Mouse (Mus musculus): ENCODE measurements around the gene Gm21970.

The Gm21970 gene

DNA sequence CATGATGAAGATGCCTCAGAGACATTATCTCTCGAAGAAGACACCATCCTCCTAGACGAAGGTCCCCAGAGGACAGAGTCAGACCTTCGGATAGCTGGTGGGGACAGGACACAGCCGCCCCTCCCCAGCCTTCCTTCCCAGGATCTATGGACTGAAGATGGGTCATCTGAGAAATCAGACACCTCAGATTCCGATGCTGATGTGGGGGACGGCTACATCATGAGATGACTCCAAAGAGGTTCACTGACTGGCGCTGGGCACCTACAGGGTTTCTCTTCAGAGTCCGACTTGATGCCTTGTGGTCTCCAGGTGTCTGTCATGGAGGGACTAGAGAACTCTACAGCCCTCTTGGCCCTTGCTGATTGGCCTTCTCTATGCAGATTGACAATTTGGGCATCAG, 12.7 kb downstream of the Gm21970 start:
- 93% methylated on average over 8 of the region's 8 CpGs for WGBS

DNA sequence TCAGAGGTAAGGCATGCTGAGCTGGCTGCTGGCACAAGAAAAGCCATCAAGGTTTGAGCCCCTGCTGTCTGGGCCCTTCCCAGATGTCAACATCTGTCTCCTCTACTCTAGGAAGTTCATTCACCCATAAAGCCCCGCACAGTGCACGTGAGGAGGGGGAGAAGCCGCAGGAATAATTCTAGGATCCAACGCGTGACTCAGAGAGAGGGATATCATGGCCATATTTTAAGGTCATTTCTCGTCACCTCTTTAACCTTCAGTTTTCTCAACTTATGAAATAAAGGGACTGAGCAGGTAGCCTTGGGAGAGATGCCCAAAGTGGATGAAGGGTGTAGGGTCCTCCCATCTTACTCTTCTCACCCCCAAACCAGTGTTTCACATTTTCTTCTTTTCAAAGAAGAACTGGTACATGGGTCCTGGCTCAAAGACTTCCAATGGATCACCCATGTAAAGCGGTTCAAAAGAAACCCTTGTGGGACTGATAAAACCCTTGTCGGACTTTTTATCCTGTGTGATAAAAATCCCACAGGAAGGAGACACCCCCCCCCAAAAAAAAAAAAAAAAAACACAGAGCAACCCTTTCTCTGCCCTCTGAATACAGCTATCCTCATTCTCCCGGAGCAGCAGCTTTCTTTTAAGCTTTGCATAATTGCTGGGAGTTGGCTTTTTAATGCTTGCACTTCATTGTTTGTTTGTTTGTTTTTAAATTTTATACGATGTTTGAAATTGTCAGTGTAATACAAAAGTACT, 13.5 kb downstream of the Gm21970 start:
- 77% methylated on average over 10 of the region's 10 CpGs for WGBS

DNA sequence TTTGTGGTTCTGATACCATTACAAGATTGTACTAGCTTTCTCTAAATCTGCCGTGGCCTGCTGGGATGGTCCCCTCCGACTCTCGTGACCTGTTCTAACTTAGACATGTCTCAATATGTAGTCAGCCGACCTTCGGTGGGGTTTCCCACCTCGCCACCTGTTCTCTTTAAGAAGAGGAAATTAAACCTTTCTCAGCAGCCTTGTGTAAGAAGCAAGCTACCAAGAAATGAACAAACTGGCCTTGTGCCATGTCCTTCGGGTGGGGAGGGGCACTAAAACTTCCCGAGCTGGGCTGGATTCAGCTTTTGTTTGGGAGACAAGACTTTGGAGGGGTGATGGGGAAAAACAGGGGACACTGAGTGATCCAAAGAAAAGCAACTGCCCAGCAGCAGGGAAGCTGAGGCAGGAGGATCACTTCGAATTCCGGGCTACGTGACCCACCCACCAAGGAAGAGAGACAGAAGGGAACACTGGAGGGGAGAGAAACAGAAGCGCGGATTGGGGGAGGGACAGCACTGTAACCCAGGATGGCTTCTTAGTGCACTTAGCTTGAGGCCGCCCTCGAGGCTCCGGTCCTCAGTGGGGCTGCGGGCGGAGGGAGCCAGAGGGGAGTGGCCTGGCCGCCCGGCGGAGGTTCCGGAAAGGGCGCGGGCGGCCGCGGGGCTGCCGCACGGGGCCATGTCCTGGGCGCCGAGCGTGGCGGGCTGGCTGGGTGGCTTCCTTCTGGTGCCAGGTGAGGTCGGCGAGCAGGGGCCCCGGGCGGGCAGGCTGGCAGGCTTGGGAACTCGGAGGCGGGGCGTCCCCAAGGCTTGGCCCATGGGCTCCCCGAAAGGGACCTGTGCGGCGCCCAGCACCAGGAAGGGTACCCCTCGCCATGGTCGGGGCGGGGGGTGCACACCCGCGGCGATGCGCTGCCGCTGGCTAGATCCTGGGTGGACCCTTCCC, 14.4 kb downstream of the Gm21970 start, which contains the start of gene Il10rb:
TSS of gene Il10rb (plus strand) at position 525 of the 945 bp plus-strand sequence.
- WGBS, result 3% methylated on average over 51 of the region's 51 CpGs

DNA sequence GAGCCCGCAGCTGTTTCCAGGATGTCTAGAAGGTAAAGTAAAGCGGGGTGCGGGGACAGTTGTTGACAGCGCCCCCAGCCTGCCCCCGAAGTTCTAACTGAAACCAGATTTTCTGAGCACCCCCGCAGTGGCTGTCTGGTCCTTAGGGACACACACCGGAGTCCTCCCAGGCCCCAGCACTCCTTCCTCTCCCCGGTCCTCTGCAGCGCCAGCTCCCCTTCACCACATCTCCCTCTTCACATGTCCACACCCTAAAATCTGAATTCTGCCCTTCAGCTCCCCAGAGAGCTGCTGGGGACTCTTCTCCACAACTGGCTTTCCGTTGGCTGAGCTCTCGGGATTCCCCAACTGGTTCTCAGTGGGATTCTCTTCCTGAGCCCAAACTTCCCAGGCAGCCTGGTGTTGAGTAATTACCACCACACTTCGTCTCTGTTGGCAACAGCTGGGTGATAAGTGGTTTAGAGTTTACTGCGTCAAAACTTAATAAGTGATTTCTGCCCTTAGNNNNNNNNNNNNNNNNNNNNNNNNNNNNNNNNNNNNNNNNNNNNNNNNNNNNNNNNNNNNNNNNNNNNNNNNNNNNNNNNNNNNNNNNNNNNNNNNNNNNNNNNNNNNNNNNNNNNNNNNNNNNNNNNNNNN, 15.2 kb downstream of the Gm21970 start:
- WGBS, result 4% methylated on average over 13 of the region's 13 CpGs

DNA sequence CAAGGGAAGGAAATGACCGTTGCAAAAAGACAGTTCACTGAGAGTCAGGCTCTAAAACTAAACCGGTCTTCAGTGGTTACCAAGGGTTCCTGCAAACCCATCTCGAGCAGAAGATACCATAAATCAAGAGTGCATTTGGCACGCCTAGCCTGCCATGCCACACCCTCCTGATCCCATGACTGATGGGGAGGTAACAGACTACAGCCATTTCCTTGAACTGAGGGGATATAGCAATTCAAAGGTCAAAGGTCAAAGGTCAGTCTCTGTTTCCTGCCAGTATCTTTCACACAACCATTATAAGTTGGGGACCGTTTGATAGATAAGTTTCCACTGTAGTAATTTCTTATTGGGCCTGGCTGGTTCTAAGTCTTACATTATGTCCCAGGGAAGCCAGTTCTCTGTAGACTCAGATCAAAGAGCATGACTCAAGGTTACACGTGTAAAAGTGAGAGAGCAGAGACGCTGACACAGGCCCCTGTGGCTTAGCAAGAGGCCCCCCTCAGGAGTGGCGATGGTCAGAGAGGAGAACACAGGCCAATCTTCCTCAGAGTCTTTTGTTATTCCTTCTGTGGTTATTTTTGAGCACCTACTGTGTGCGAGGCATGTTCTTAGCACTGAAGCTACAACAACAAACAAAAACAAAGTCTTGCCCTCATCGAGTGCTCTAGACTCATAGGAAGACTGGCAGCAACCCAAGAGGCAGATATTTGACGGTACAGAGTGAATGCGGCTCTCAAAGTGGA, 21.8 kb downstream of the Gm21970 start:
- 66% methylated on average over 12 of the region's 12 CpGs for WGBS

DNA sequence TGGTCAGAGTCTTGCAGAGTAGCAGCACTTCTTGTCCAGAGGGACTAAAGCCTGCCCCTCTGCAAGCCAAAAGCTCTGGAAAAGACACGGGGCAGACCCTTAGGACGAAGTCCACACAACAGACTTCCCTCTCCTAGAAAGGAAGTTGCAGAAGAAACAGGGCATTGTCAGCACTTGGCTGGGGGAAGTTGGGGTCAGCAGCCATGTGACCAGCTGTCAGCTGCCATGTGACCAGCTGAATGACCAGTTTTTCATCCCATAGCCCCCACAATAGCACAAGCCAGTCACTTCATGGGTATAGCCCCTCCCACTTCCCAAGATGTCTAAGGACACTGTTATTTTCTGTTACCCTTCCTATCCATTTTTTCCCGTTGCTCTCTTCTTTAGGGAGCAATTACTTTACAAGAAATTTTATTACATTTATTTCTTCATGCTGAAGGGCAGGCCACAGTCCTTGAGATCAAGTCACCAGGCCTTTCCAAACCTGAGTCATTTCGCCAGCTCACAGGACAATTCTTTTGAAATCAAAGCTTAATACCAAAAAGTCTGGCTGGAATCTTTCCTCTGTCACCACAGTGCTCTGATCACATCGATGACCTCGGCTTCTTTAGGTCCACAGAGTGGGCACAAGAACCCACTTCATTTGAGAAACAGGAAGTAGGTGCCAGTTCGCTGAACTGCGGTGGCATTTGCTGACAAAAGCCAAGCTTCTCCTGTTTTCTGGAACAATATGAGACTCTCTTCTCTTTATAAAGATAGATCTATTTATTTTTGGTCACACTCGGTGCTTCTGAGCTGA, 24.1 kb downstream of the Gm21970 start:
- WGBS, result 75% methylated on average over 9 of the region's 9 CpGs

DNA sequence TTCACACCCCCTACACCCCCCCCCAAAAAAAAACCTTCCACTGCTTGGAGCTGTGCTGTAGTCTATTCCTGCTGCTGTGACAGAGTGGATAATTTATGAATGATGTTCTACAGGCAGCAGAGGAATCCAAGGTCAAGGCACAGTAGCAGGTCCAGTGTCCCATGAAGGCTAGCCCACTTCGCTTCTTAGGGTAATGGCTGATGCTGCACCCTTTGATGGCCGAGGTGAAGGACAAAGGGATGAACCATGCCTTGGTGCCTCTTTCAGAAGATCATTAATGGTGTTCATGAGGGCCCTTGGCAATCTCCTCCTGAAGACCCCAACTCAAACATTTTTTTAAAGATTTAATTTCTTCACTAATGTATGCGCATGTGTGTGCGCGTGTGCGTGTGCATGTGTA, 24.8 kb downstream of the Gm21970 start:
- WGBS, result 96% methylated on average over 6 of the region's 6 CpGs

DNA sequence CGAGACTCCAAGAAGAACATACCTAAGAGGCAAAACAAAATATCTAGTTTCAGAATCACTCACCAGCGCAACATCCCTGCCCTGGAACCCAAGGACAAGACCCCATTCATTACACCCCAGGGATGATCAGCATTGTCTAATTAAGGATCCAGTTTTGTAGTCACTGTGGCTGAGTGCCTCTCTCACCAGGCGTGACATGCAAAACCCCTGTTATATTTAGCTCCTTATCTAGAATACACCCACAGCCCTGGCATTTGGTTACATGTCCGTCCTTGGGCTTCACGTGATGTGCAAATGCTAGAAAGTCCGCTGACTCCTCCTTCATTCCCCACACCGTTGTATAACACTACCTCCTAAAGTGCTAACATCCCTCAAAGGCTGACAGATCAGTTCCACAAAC, 25.4 kb downstream of the Gm21970 start:
- WGBS, result 77% methylated on average over 7 of the region's 7 CpGs

DNA sequence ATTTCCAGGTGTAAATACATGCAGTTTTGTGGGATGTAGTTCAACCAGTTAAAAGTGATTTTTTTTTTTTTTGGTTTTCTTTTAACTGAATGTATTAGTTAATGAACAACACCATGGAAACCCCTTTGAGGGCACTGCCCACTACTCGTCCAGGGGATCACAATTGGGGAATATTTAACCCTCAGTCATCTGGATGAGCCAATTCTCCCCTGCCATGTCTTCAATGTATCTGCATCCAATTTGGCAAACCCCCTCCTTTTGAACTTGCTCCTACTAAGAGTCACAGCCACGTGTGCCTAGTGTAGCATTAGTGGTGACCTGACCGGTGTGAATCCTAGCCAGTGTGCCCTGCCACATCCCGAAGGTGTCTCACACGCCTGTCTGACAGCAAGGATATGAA, 27.0 kb downstream of the Gm21970 start:
- 85% methylated on average over 5 of the region's 5 CpGs for WGBS

DNA sequence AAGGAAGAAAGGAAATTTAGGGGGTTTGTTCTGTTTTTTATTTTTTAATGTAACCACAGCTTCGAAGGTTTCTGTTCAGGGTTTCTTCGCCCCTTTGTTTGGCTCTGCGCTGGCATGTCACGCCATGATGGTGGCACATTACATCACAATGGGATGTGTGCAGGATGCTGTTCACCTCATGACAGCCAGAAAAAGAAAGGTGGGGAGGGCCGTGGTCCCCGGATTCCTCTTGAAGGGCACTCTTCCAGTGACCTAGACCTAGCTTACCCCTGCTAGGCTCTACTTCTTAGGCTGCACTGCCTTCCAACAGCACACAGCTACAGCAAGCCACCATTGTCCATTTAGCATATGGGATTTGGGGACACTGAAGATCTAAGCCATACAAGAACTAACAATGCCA, 34.3 kb downstream of the Gm21970 start:
- WGBS, result 83% methylated on average over 6 of the region's 6 CpGs

DNA sequence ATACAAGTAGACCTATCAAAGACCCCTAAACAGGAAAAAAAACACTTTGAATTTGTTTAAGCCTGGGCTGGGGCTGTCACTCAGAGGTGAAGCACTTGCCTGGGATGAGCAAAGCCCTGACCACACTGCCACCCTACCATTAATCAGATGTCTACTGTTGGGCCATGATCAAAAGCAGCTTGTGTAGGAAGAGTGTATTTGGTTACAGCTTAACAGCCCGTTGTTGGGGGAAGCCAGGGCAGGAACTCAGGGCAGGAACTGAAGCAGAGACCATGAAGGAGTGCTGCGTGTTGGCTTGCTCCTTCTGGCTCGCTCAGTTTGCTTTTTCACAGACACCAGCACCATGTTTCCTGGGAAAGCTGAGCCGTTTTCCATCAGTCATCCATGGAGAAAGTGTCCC, 35.1 kb downstream of the Gm21970 start:
- 89% methylated on average over 4 of the region's 4 CpGs for WGBS

DNA sequence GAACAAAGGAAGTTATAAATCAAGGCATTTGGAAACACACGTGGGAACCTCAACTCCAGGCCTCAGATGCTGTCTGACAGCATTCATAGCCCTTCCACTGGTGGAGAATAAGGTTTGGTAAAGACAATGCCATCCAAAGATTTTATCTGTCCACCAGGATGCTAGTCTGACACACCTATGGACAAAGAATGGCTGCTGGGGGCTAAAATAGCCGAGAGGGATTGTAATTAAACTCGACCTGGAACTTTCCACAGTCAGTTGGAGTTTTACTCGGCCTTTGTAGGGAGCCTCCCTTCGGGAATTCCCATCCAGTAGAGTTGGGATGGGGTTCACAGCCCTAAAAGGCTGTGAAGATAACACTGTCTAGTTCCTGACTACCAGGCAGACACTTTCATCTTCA, 35.9 kb downstream of the Gm21970 start:
- WGBS, result 72% methylated on average over 5 of the region's 5 CpGs

DNA sequence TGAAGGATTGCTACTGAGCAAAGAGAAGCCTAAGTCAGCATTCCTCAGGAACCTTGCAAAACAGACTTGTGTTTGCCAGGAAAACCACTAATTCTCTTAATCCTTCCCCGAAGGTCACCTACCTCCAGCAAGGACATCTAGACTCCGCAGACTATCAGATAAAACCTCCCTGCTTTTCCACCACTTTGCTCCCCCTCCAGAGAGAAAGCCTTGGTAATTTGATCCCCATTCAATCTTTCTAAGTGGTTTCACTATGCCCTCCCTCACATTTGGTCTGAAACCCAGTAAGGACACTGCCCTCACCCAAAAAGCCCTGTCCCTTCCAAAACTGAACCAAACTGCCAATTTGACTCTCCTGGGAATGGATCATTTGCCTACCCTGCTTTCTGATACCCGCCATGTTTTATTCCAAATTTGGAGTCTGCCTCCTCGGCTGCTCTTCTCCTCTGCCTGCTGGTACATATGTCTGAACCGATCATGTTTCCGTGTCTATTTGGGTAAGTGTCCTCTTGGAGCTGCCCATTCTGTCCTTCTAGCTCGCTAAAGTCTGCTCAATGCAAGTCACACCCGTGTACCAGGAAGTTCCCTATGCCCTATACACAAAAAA, 36.8 kb downstream of the Gm21970 start:
- 86% methylated on average over 8 of the region's 8 CpGs for WGBS

DNA sequence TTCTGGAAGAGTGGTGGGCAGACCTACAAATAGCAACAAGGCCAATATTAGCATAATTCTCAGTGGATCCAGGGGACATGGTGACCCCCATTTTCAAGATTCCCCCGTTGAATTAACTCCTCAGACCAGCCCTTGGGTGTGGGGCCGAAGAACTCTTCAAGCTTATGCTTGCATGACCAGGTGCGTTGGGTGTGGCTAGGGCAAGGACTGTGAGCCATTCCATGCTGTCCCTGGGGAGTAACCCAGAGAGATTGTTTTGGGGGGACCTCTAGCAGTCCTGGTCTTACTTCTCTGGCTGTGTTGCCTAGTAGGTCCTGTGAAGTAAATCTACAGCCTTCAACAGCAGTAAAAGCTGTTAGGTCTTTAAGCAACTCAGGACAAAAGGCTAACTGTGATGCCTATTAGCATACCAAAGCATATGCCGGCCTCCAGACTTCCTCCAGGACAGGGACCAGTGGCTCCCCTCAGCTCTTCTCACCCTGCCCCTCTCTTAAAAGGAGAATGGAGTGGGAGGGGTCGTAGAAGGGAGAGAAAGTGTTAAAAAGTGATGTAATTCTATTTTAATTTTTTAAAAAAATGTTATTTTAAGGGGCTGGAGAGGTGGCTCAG, 41.3 kb downstream of the Gm21970 start:
- 71% methylated on average over 5 of the region's 5 CpGs for WGBS

DNA sequence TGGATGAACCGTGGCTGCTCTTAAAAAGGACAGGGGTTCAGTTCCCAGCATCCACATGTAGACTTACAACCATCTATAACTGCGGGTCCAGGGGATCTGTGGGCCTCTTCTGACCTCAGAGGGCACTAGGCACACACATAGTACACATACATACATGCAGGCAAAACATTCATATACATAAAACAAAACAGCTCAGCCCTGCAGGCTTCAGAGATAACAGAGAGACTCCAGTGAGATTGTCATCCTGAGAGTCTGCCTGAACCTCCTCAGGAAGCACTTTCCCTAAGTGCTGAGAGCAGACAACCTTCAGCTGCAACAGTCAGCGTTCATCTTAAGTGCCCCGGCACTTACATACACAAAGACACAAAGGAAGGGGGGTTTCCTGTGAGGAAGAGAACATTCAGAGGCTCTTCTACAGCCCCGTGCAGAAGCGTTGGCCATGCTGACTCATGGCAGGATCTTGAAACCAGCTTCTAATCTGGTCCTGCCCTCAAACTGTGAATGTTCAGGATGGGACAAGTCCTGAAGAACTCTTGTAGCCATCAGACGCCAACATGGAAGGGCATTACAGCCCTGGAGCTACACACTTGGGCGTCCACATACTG, 41.9 kb downstream of the Gm21970 start:
- 79% methylated on average over 8 of the region's 8 CpGs for WGBS

DNA sequence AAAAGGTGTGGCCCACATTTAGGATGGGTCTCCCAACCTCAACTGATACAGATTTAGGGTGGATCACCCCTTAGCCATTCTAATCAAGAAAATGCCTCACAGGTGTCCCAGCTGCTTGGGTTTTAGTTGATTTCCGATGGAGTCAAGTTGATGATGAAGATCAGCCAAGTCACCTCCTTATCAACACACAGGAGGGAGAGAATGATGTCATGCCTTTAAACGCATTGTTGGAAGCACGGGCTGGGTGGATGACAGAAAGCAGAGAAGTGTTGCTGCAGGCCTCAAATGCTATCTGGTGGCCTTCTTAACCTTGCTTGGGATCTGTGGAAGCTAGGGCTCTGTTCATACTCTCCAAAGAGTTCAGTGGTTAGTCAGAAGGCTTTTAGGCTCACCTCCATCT, 42.6 kb downstream of the Gm21970 start:
- 96% methylated on average over 3 of the region's 3 CpGs for WGBS

DNA sequence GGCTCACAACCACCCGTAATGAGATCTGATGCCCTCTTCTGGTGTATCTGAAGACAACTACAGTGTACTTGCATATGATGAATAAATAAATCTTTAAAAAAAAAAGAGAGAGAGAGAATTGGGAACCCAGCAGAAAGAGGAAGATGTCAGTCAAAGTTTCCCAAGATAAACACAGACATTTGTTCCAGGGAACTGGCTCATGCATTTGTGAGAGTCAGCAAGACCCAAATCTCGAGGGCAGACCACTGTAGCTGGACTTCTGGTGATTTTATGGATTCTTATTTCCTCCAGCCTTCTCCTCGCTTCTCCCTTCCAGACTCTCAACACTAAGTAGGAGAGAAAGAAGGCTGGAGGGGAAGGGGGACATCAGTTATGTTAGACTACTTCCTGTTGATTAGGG, 46.6 kb downstream of the Gm21970 start:
- 66% methylated on average over 3 of the region's 3 CpGs for WGBS

DNA sequence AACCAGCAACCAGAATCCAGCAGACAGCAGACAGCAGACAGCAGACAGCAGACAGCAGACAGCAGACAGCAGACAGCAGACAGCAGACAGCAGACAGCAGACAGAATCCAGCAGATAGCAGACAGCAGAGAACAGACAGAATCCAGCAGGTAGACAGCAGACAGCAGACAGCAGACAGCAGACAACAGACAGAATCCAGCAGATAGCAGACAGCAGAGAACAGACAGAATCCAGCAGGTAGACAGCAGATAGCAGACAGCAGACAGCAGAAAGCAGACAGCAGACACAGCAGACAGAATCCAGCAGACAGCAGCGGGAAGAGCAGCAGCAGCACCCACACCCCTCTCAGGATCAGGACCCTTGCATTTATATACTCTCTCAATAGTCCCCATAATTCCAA, 47.1 kb downstream of the Gm21970 start:
- 94% methylated on average over 1 of the region's 1 CpGs for WGBS

DNA sequence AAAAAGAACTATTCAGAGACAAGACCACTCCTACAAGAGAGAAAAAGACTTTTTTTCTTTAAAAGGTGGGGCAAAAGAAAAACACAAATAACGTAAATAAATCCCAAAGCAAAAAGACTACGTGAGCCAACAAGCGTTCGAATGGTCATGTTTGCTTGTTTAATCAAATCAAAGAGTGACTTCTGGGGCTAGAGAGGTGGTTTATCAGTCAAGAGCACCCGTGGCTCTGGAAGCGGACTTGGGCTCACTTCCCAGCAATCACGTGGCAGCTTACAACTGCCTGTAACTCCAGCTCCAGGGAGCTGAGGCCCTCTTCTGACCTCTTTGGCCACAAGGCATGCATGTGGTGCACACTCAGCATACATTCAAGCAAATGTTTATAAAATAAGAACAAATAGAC, 49.8 kb downstream of the Gm21970 start:
- 62% methylated on average over 7 of the region's 7 CpGs for WGBS

DNA sequence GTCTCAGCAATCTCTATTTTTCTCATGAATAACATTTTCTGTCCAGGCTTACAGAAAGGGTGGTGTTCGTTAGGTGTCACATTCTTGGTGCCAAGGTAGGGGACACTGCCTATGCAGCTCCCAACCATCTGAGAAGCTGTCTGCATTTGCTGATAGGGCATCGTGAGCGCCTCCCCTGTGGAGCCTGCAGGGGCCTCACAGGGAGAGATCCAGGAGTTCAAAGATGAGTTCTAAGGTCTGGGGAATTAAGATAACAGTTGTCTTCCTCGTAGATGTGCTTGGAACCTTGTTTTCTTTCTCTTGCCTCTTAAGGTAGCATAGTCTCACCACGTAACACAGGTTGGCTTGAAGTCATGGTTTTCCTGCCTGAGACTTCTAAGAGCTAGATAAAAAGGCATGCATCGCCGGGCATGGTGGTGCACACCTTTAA, 50.3 kb downstream of the Gm21970 start:
- 78% methylated on average over 7 of the region's 7 CpGs for WGBS

Data from cerebral cortex, adult 2 months (tissue).